Mouse (Mus musculus) C3H10T1/2 (cell line): ENCODE data around the gene 8030411F24Rik. TPM values are rescaled to one million over a fixed set of nuclear protein-coding genes. Genes with fewer than 3 reads are reported as not detected.

Experiments
- polyA plus RNA-seq, 2 experiments: library from polyadenylated mRNA; unstranded; fragments of >200 nt; fragmentation: generic; extraction: Trizol; gene quantifications; one replicate each; pipeline ENCODE4 v1.2.1; 2012; ENCODE audit warnings: missing spikeins in 2 of 2

Gene 8030411F24Rik
- polyA plus RNA-seq = not detected

GRCm38 (mm10) chr2:148781709-148782108 lies at the start of gene 8030411F24Rik:
Gene 8030411F24Rik, plus strand, starts transcription at chr2:148782009.

GRCm38 (mm10) chr2:148732327-148733000 lies 49.3 kb upstream of the 8030411F24Rik start, which contains the start of gene Napb:
Gene Napb, minus strand, starts transcription at chr2:148732467.

DNA sequence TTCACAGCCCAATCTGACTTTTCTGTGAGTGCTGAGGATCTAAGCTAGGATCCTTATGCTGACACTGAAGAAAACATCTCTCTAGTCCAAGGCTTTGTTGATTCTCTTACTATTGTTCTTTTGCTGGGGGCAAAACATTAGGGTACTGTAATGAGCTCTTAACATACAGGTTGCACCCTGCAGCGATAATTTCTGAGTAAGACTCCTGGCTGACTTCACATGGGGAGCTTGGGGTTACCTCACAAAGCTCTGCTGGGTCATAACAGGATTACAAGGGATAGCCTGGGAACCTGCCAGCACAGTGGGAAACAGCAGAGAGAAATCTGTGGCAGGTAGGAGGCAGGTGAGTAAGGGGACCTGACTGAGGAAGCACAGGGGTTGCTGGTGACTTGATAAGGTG lies 31.8 kb upstream of the 8030411F24Rik start, which contains the start of gene Cstl1:
Gene Cstl1, plus strand, starts transcription at position 301 of the 400 bp plus-strand sequence.

GRCm38 (mm10) chr2:148771397-148771796 lies 10.4 kb upstream of the 8030411F24Rik start, which contains the start of gene Cst11:
Gene Cst11, minus strand, starts transcription at chr2:148771497.

DNA sequence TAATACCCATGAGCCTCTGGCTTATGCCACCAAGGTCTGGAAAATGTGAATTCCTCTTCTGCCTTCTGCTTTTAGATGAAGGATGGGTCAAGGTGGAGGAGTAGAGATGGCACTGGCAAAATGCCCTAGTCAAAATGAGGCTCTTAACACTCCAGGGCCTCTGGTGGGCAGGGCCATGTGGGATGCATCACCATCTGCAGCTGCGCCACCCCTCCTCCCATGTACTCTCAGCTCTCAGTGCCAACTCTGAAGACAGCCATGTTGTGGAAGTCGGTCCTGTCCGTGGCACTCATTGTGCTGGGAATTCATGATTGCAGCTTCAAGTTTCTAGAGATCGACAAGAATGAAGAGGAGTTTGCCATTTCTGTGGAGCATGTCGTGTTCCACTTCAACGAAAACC lies 7.3 kb downstream of the 8030411F24Rik start, which contains the start of gene Cst12:
Gene Cst12, plus strand, starts transcription at position 220 of the 400 bp plus-strand sequence.

DNA sequence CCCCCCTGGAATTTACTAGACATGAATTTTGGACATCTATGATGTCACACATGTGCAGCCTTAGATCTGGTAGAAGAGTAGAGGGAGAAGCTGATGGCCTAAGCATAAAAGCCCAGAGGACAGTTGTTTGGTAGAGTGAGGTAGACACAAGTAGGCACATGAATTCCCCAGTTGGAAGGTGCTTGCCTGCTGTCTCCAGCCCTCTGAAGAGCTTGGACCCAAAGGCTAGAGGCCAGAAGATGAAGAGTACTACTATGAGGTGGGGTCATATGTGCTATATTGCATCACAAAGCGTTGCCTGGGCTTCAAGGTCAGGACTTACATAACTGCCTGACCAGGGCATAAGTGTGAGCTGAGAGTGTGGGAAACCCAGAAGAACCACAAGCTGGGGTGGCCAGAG lies 16.7 kb downstream of the 8030411F24Rik start, which contains the start of gene Cst8:
Gene Cst8, plus strand, starts transcription at position 301 of the 400 bp plus-strand sequence.

DNA sequence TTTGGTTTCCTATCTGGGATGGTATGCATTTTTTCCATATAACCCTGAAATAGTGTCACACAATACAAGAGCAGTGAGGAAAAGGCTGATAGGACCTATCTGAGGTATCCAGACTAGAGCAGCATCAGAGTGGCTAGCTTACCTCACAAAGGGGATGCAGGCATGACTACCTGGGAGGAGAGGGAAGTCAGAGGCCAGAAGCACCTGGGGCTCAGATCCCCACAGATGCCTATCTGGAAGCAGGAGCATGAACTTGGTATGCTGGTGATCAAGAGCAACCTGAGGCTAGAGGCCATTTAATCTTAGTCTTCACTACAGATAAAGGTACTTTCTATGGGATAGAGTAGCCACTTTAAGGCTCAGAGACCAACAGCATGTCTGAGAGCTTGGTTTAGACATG lies 38.1 kb downstream of the 8030411F24Rik start, which contains the start of gene Cst13:
Gene Cst13, plus strand, starts transcription at position 173 of the 400 bp plus-strand sequence.

DNA sequence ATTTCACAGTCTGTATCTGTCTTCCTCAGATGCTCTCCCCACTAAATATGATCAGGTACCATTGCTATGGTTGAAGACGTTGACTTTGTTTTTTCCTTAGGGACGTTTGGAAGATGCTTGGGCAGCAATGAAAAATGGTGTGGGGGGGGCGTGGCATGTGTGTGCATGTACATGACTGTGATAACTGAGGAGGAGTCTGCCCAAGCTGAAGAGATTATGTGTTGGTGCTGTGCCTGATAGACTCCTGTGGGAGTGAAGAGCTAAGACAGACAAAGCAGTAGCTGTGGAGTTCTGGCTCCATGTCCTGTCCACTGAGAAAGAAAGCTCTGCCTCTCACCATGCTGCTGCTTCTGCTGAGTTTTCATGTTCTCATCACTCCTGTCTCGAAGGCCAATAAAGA lies 53.1 kb downstream of the 8030411F24Rik start, which contains the start of gene Cst9:
Gene Cst9, plus strand, starts transcription at position 236 of the 400 bp plus-strand sequence.

Other genes with a start within 250 kb of the 8030411F24Rik start
- gene Nxt1, start 109.4 kb upstream of the 8030411F24Rik start, polyA plus RNA-seq = 10 to 100 TPM; 29.2 to 41.3 TPM
- gene Gzf1, start 101.0 kb upstream of the 8030411F24Rik start, polyA plus RNA-seq = 1 to 10 TPM in 1 of 2 experiments, under 1 TPM in 1; 0.50 to 8.0 TPM
- gene Napb, start 49.5 kb upstream of the 8030411F24Rik start, polyA plus RNA-seq = under 1 TPM; 0.07 to 0.67 TPM
- not detected for gene Cstl1, start 31.7 kb upstream of the 8030411F24Rik start, polyA plus RNA-seq
- gene Cst11, start 10.5 kb upstream of the 8030411F24Rik start, polyA plus RNA-seq = not detected
- gene Cst12, start 7.4 kb downstream of the 8030411F24Rik start, polyA plus RNA-seq = not detected
- gene Cst8, start 16.8 kb downstream of the 8030411F24Rik start, polyA plus RNA-seq = not detected
- not detected for gene Cst13, start 38.1 kb downstream of the 8030411F24Rik start, polyA plus RNA-seq
- not detected for gene Cst9, start 53.1 kb downstream of the 8030411F24Rik start, polyA plus RNA-seq
- under 1 TPM; 0.11 to 0.15 TPM for gene 9230104L09Rik, start 83.0 kb downstream of the 8030411F24Rik start, polyA plus RNA-seq
- 1,000 to 10,000 TPM in 1 of 2 experiments, 100 to 1,000 TPM in 1; 886 to 2,472 TPM for gene Cst3, start 93.7 kb downstream of the 8030411F24Rik start, polyA plus RNA-seq
- not detected for gene Gm1330, start 221.2 kb downstream of the 8030411F24Rik start, polyA plus RNA-seq
- not detected for gene Gm10750, start 235.2 kb downstream of the 8030411F24Rik start, polyA plus RNA-seq